Mouse (Mus musculus): ENCODE results near the gene Mmd. TPM values are rescaled to one million over a fixed set of nuclear protein-coding genes. Genes with fewer than 3 reads are reported as not detected.

Gene Mmd
- polyA plus RNA-seq (2014; fragmentation: Nextera tagmentation; extraction: Ambion mirVana): 16.3 and 17.1 TPM in 2 replicates

- peak within 1 kb of the TSS; percentile 73 for H3K9ac ChIP-seq (ENCODE audit: low read depth, low read length)
- peak; percentile 96 for DNase-seq (ENCODE audit: low spot score)
- 0% methylated on average over 37 of the region's 51 CpGs for WGBS
- H3K27me3 ChIP-seq (replicated peaks; ENCODE audit: control insufficient read depth, insufficient read depth, low read length): no peaks in the 10 kb centered on the region
- H3K9me3 ChIP-seq (ENCODE audit: control insufficient read depth, low read length): no peaks in the 10 kb centered on the region
- ATAC-seq (replicated peaks; ENCODE audit: low FRiP score): peak; percentile 99
- H3K4me3 ChIP-seq (ENCODE audit: low read depth, low read length): peak within 1 kb of the TSS; percentile 75
- peaks cover 17% of the 10 kb centered on the region for H3K4me1 ChIP-seq (replicated peaks; ENCODE audit: control insufficient read depth, insufficient read depth, low read length)
- H3K27ac ChIP-seq (ENCODE audit: low read depth, low read length): peak within 1 kb of the TSS; percentile 62
- peak within 1 kb of the TSS; percentile 82 for H3K4me2 ChIP-seq
- no peaks in the 10 kb centered on the region for H3K36me3 ChIP-seq (ENCODE audit: control insufficient read depth, insufficient read depth, low read length)
These were observed at the start of gene Mmd for GRCm38 (mm10) chr11:90249025-90249650. TSS of gene Mmd (plus strand) at chr11:90249456.

- WGBS: 88% methylated on average over 2 of the region's 2 CpGs
- Histone ChIP-seq H3K4me1 (replicated peaks; ENCODE audit: control insufficient read depth, insufficient read depth, low read length) (no peaks in the 10 kb centered on the region), H3K36me3 (ENCODE audit: control insufficient read depth, insufficient read depth, low read length) (no peaks in the 10 kb centered on the region), H3K9ac (ENCODE audit: low read depth, low read length) (no peak overlapping the region), H3K27ac (ENCODE audit: low read depth, low read length) (no peak overlapping the region), H3K4me3 (ENCODE audit: low read depth, low read length) (no peak overlapping the region), H3K27me3 (replicated peaks; ENCODE audit: control insufficient read depth, insufficient read depth, low read length) (no peaks in the 10 kb centered on the region), H3K9me3 (ENCODE audit: control insufficient read depth, low read length) (no peaks in the 10 kb centered on the region), H3K4me2 (no peak overlapping the region)
- ATAC-seq (replicated peaks; ENCODE audit: low FRiP score) (no peak), DNase-seq (ENCODE audit: low spot score) (no peak)
These were observed 48.4 kb upstream of the Mmd start for GRCm38 (mm10) chr11:90200826-90201225.

- Histone ChIP-seq H3K4me3 (ENCODE audit: low read depth, low read length) (no peak overlapping the region), H3K36me3 (ENCODE audit: control insufficient read depth, insufficient read depth, low read length) (no peaks in the 10 kb centered on the region), H3K27me3 (replicated peaks; ENCODE audit: control insufficient read depth, insufficient read depth, low read length) (no peaks in the 10 kb centered on the region), H3K27ac (ENCODE audit: low read depth, low read length) (no peak overlapping the region), H3K4me1 (replicated peaks; ENCODE audit: control insufficient read depth, insufficient read depth, low read length) (no peaks in the 10 kb centered on the region), H3K9ac (ENCODE audit: low read depth, low read length) (no peak overlapping the region), H3K9me3 (ENCODE audit: control insufficient read depth, low read length) (no peaks in the 10 kb centered on the region), H3K4me2 (no peak overlapping the region)
- ATAC-seq (replicated peaks; ENCODE audit: low FRiP score) (no peak), DNase-seq (ENCODE audit: low spot score) (no peak)
- 75% methylated on average over 7 of the region's 7 CpGs for WGBS
These were observed 35.0 kb upstream of the Mmd start for GRCm38 (mm10) chr11:90214246-90214645.

GRCm38 (mm10) chr11:90220022-90220645, 29.1 kb upstream of the Mmd start:
- peaks cover 6% of the 10 kb centered on the region for H3K4me1 ChIP-seq (replicated peaks; ENCODE audit: control insufficient read depth, insufficient read depth, low read length)
- H3K36me3 ChIP-seq (ENCODE audit: control insufficient read depth, insufficient read depth, low read length): no peaks in the 10 kb centered on the region
- no peak for DNase-seq (ENCODE audit: low spot score)
- no peak overlapping the region for H3K9ac ChIP-seq (ENCODE audit: low read depth, low read length)
- ATAC-seq (replicated peaks; ENCODE audit: low FRiP score): no peak
- H3K4me2 ChIP-seq: no peak overlapping the region
- WGBS: 31% methylated on average over 6 of the region's 6 CpGs
- H3K4me3 ChIP-seq (ENCODE audit: low read depth, low read length): no peak overlapping the region
- H3K27ac ChIP-seq (ENCODE audit: low read depth, low read length): no peak overlapping the region
- no peaks in the 10 kb centered on the region for H3K9me3 ChIP-seq (ENCODE audit: control insufficient read depth, low read length)
- no peaks in the 10 kb centered on the region for H3K27me3 ChIP-seq (replicated peaks; ENCODE audit: control insufficient read depth, insufficient read depth, low read length)

GRCm38 (mm10) chr11:90220750-90221149, 28.5 kb upstream of the Mmd start:
- H3K9me3 ChIP-seq (ENCODE audit: control insufficient read depth, low read length): no peaks in the 10 kb centered on the region
- WGBS: 37% methylated on average over 2 of the region's 2 CpGs
- H3K9ac ChIP-seq (ENCODE audit: low read depth, low read length): no peak overlapping the region
- no peak overlapping the region for H3K4me2 ChIP-seq
- H3K36me3 ChIP-seq (ENCODE audit: control insufficient read depth, insufficient read depth, low read length): no peaks in the 10 kb centered on the region
- no peak for DNase-seq (ENCODE audit: low spot score)
- H3K4me3 ChIP-seq (ENCODE audit: low read depth, low read length): no peak overlapping the region
- no peak overlapping the region for H3K27ac ChIP-seq (ENCODE audit: low read depth, low read length)
- no peaks in the 10 kb centered on the region for H3K27me3 ChIP-seq (replicated peaks; ENCODE audit: control insufficient read depth, insufficient read depth, low read length)
- peaks cover 9% of the 10 kb centered on the region for H3K4me1 ChIP-seq (replicated peaks; ENCODE audit: control insufficient read depth, insufficient read depth, low read length)
- no peak for ATAC-seq (replicated peaks; ENCODE audit: low FRiP score)

- DNase-seq (ENCODE audit: low spot score): no peak
- Histone ChIP-seq H3K27ac (ENCODE audit: low read depth, low read length) (no peak overlapping the region), H3K9ac (ENCODE audit: low read depth, low read length) (no peak overlapping the region), H3K9me3 (ENCODE audit: control insufficient read depth, low read length) (no peaks in the 10 kb centered on the region), H3K4me3 (ENCODE audit: low read depth, low read length) (no peak overlapping the region), H3K27me3 (replicated peaks; ENCODE audit: control insufficient read depth, insufficient read depth, low read length) (no peaks in the 10 kb centered on the region), H3K4me2 (0 out of 2 replicates have a peak overlapping the region, but pooled peaks have one; percentile 22), H3K4me1 (replicated peaks; ENCODE audit: control insufficient read depth, insufficient read depth, low read length) (peaks cover 9% of the 10 kb centered on the region), H3K36me3 (ENCODE audit: control insufficient read depth, insufficient read depth, low read length) (no peaks in the 10 kb centered on the region)
- WGBS: 19% methylated on average over 11 of the region's 11 CpGs
- peak; percentile 57 for ATAC-seq (replicated peaks; ENCODE audit: low FRiP score)
These were observed 24.3 kb upstream of the Mmd start for GRCm38 (mm10) chr11:90224914-90225470.

GRCm38 (mm10) chr11:90227000-90227922, 22.0 kb upstream of the Mmd start:
- ATAC-seq (replicated peaks; ENCODE audit: low FRiP score) (no peak), DNase-seq (ENCODE audit: low spot score) (no peak)
- no peak overlapping the region for H3K4me2 ChIP-seq
- no peaks in the 10 kb centered on the region for H3K9me3 ChIP-seq (ENCODE audit: control insufficient read depth, low read length)
- no peak overlapping the region for H3K4me3 ChIP-seq (ENCODE audit: low read depth, low read length)
- H3K36me3 ChIP-seq (ENCODE audit: control insufficient read depth, insufficient read depth, low read length): no peaks in the 10 kb centered on the region
- peaks cover 10% of the 10 kb centered on the region for H3K4me1 ChIP-seq (replicated peaks; ENCODE audit: control insufficient read depth, insufficient read depth, low read length)
- H3K27me3 ChIP-seq (replicated peaks; ENCODE audit: control insufficient read depth, insufficient read depth, low read length): no peaks in the 10 kb centered on the region
- 62% methylated on average over 12 of the region's 12 CpGs for WGBS
- H3K27ac ChIP-seq (ENCODE audit: low read depth, low read length): no peak overlapping the region
- H3K9ac ChIP-seq (ENCODE audit: low read depth, low read length): no peak overlapping the region

- Histone ChIP-seq H3K4me3 (ENCODE audit: low read depth, low read length) (no peak overlapping the region), H3K4me1 (replicated peaks; ENCODE audit: control insufficient read depth, insufficient read depth, low read length) (peaks cover 13% of the 10 kb centered on the region), H3K9ac (ENCODE audit: low read depth, low read length) (no peak overlapping the region), H3K27ac (ENCODE audit: low read depth, low read length) (no peak overlapping the region), H3K9me3 (ENCODE audit: control insufficient read depth, low read length) (no peaks in the 10 kb centered on the region), H3K4me2 (no peak overlapping the region), H3K36me3 (ENCODE audit: control insufficient read depth, insufficient read depth, low read length) (no peaks in the 10 kb centered on the region), H3K27me3 (replicated peaks; ENCODE audit: control insufficient read depth, insufficient read depth, low read length) (no peaks in the 10 kb centered on the region)
- 79% methylated on average over 9 of the region's 9 CpGs for WGBS
- no peak for DNase-seq (ENCODE audit: low spot score)
- no peak for ATAC-seq (replicated peaks; ENCODE audit: low FRiP score)
These were observed 20.9 kb upstream of the Mmd start for GRCm38 (mm10) chr11:90228251-90228949.

Data from liver, embryonic 11.5 days (tissue).